Mouse (Mus musculus) liver, adult 2 months (tissue): ENCODE results near the gene Atf5.

Source experiments
- CTCF ChIP-seq: fragments of 200-500 bp; IDR thresholded peaks from 2 replicates; pipeline ENCODE4 v1.5.1; 2011; ENCODE audit warnings: low read depth, low read length, control low read depth
- POLR2A ChIP-seq: fragments of 200-500 bp; IDR thresholded peaks from 2 replicates; pipeline ENCODE4 v1.6.1; 2011; ENCODE audit warnings: low read length, control low read depth; ENCODE audit not compliant: insufficient read depth; ENCODE audit errors: extremely low read depth

DNA sequence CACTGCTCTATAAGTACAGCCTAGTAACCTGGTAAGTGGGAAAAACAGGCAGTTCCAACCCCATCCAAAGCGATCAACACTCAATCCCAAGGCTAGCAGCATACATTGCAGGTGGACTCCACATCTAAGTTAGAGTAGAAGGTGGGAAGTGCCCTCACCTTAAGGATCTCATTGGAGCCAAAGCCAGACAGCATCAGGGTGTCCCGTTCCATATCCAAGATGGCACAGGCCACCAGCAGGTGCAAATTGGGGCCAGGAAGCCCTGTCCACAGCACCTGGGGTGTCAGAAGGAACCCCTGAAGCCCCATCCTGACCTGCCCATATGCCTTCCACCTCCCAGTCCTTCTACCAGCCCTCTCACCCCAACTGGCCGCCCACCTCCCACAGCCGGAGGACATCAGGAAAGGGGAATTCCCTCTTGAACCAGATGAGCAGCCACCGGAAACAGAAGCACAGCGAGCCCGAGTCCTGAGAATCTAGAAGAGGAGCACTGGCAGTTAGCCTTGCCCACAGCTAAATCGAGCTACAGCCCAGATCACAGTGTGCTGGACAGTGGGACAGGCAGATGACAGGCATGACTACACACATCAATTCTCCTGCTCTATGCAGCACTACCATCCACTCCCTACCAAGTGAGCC is 25.5 kb upstream of the Atf5 start:
- TF ChIP-seq CTCF = no peak
- TF ChIP-seq POLR2A = no peak
